Mouse (Mus musculus): Measurements from ENCODE around the gene Ifngr2.

Gene Ifngr2

DNA sequence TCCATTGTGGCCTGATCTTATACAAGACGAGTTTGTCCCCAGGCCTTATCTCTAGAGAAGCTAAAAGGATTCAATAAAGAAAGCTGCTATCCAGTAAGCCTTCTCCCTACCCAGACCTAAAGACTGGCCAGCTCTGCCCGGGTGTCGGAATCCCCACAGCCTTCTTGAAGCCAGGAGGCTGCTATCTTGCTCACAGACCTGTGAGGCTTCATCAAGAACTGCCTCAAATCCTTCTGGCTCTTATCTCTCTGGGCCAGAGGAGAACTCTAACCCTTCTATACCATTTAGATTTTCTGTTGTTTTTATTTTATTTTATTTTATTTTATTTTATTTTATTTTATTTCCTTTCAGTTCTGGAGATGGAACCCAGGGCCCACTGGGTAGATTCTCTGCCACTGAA lies 9.8 kb upstream of the Ifngr2 start:
- no peak for DNase-seq

DNA sequence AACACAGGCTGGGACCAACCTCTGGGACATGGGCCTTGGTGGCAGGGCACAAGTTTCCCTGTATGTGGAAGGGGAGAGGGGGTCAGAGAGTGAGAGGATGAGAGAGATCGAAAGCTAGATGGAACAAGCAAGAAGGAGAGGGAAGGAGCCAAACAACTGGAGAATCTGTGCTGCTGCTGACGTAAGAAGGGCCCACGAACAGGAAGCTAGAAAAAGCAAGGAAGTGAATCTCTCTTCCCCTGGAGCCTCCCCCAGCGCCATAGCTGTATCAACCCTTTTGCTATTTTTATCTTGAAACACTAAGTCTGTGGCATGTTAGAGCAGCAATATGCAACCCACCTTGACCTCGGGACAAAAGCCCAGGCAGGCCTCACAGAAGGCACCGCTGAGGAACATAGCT lies 8.8 kb upstream of the Ifngr2 start:
- DNase-seq: no peak

DNA sequence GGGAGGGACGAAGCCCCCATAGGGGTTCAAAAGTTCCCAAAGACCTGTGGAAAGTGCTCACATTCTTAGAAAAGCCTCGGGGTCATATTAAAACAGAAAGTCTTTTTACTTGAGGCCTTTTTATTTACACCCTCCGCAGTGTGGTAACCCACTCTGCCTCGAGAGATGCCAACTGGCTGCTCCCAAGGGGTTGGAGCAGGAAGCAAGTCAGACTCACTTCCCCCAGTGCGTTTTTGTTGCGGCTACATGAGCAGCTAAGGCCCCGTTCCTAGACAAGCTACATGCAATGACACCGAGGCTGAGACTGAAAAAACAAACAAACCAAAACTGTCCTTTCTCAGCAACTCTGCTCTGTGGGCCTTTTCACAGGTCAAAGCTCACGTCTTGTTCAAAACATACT lies 8.4 kb upstream of the Ifngr2 start:
- DNase-seq: no peak

DNA sequence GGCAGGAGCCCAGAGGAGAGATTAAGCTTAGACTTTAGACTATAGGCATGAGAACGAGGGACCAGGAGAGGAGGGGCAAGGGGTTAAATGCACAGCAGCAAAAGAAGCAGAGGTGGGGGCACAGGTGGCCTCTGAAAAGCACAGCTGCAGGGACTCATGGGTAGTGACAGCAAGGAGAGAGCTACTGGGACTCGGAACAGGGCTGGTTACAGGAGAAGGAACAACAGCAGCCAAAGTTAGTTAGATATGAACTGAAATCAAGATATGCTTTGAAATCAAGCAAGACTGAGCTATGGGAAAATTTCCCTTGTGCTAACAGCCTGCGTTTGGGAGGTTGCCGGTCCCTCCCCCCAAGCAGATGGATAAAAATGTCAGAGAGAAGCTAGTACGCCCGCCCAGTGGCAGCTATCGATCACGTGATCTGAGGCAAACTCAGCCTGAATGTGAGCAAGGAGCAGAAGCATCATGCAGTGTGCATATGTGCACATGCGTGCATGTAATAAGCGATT lies 5.2 kb upstream of the Ifngr2 start:
- no peak for DNase-seq

DNA sequence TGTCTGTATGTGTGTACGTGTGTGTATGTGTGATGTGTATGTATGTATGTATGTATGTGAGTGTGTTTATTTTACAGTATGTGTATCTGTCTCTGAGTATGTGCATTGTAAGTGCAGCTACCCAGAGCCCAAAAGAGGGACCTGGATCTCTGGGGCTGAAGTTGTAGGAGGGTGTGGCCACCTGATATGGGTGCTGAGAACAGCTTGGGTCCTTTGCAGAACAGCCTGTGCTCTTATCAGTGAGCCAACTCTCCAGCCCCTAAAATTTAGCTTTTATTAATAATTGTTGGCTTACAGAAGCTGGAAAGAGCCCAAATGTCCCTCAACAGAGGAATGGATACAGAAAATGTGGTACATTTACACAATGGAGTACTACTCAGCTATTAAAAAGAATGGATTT lies 3.3 kb upstream of the Ifngr2 start:
- no peak for DNase-seq

DNA sequence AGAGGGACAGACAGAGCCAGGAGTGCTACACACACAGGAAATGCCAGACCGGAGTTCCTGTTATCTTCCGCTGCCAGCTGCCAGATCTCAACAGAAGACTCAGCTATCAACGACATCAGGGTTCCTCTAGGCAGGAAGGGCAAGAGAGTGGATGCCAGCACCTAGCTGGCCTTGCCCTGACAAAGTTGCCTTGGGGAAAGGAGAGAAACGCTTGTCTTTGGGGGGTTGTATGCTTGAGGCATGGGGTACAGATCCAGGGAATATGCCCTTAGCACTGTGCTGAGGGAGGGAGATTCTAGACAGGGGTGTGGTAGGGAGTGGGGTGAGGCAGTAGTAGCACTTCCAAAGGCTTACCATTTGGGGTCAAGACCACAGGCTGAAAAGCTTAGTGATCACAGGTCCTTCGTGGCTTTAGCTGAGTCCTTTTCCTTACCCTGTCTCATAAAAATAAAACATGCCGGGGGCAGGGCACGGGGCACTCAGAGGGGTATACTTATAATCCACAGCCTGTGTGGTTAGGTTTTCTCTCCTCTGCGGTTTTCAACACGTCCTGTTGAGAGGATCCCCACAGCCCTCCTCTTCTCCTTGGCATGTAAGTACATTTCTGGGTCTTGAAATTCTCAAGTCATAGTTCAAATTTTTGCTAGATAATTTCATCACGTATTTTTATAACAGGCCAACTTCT lies 1.1 kb upstream of the Ifngr2 start:
- no peak for DNase-seq

DNA sequence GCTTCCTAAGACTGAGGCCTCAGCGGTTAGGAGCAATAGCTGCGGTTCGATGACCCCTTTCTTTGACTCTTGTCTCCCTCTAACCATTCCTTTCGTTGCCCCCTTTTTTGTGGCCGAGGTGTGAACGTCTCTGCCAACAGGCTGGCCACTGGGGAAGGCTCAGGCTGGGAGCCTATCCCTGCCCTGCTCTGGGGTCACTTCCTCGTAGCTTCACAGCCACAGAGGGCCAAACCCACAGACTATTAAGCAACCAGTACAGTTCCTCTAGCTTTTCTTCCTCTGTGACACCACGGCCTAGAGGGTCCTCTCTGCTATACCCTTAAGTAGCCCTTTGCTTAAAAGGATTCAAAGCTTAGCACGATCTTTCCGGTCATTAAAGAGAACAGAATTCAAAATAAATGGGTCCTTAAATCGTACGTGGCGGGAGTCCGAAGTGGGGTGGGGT lies 459 bp upstream of the Ifngr2 start:
- no peak for DNase-seq

DNA sequence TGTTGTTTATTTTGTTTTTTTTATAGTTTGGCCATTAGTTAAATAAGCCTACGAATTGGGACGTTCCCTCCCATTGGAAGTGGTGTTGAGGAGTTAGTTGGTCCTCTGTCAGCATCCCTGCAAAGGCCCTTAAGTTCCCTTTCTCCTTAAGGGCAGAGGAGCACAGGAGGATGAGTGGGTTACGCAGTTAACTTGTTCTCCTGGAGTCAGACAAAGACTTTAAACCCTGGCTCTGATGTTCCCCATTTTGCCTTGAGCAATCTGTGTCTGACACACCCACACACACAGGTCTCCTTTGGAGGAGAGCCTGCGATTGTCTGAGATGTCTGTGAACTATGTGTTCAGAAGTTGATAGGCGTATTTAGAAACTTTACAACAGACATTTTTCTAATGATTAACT lies 1.1 kb downstream of the Ifngr2 start:
- no peak for DNase-seq

DNA sequence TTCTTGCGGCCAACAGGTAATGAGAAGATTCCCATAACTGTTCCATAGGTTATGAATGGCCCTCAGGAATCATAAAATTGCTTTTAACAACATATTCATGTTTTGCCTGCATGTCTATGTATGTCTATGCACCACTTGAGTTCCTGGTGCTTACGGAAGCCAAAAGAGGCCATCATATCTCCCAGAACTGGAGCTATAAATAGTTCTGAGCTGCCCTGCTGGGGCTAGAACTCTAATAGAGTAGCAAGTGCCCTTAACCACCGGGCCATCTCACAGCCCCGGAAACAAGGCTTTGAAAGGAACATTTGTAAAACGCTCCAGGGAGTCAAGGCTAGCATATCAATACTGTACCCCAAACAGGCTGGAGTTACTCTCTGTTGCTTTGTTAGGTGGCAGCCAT lies 1.7 kb downstream of the Ifngr2 start:
- no peak for DNase-seq

DNA sequence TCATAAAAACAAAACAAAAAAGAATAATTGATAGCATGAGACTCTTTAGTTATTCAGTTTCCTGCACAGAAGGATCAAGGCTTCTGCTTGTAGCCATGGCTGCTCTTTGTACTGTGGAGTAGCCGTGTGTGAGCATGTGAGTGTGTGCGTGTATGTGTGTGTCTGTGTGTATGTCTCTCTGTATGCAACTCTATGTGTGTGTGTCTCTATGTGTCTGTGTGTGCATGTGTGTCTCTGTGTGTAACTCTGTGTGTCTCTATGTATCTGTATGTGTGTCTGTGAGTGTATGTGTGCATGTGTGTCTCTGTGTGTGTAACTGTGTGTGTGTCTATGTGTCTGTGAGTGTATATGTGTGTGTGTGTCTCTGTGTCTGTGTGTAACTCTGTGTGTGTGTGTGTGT lies 2.1 kb downstream of the Ifngr2 start:
- DNase-seq: no peak

DNA sequence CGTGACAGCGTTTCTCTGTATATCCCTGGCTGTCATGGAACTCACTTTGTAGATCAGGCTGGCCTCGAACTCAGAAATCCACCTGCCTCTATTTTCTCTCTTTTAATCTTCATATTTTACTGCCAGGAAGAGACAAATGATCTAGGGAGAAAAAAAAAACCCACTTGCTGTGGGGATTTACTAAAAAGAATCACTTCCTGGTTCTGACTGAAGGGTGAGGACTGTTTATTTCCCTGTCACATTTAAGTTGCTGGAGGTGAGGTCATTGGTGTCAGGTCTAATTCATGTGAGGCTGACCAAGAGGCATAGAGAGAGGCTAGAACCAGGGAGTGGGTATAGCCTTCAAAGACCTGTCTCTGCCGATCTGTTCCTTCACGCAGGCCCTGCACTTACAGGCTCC lies 2.7 kb downstream of the Ifngr2 start:
- DNase-seq: no peak

DNA sequence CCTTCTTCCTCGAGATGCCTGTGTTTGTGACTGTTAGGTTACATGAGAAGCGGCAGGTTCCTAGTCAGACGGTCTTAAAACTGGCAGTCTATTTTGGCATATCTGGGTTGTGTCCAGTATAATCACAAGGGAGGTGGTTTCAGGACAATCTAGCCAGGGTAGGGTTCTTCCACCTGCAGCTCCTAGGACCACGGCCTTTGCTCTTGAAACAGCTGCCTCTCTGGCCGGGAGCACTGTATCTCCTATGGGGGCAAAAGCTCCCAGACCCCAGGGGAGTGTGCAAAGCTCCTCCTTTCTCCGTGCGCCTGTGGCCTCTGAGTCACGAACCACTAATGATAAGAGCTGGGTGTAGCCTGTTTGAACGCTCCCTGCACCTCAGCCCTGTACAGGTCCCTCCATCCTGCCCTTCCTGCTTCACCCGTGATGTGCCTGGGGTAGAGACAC lies 4.2 kb downstream of the Ifngr2 start:
- no peak for DNase-seq

DNA sequence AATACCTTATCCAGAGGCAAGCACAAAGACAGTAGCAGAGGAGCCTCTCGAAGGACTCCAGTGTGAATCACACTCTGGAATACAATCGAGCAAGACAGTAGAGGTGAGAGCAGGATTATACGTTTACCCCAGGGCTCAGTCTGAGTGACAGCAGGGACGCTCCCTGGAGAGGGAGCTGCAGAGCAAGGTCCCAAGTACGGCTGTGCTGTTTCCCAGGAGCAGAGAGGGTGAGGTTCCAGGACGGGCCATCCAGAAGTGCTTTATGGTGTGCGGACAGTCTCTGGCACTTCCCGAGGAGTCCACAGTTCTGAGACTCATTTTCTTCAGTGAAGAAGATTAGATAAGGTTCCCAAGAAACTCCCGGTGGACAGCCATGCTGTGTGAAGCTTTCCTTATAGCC lies 5.2 kb downstream of the Ifngr2 start:
- no peak for DNase-seq

DNA sequence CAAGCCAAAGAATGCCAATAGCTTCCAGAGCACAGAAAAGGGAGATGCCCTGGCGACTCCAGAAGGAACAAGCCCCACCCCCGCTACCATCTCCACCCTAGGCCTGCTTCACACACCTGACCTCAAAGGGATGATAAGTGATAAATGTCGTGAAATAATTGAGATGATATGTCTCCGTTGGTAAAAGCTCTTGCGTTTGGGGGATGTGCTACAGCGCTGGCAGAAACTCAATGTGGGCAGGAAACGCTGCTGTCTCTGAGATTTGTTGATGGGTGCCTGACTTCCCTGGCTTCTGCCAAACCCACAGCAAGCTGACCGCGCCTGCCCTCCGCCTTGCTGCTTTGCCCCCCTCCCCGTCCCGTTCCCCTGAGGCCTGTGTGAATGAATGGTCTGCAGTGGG lies 6.8 kb downstream of the Ifngr2 start:
- DNase-seq: peak; percentile 61

DNA sequence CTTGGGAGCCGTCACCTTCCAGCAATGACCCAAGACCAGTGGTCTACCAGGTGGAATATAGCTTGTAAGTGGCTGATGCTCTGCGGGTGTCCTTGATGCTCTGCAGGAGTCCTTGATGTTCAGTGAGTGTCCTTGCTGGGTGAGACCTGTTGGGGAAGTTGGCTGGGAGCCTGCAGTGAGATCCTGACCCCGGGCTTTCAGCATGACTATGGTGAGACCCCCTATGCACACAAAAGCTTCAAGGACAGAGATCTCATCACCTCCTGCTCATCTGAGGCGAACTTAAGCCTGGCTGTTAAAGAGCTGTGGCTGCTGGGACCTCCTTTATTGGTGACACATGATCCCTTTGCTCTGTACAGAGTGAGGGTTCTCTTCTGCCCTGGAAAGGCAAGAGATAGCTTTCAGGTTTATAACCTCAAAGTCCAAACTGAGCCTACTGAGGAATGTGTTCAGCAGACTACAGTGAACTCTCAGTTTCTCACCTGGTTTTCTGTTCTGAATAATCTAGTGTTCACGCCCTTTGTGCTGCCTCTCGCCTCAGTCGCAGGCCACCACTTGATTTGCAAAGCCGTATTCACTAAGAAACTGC lies 8.2 kb downstream of the Ifngr2 start:
- no peak for DNase-seq

DNA sequence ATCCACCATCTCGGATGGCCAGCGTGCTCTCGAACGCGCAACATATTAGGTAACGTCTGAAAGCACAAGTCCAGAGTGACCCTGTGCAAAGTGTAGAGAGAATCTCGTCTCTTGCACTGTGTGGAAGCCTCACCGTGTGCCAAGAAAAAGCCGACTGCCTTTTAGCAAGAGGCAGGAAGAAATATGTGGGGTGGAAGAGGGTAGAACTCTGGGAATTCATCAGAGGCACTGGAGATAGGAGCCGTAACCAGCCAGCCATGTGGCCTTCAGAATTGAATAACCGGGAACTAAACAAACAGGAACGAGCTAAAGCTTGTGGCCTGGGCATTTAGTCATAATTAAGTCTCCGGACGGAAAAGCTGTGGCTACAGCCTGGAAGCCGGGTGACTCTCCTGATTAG lies 9.8 kb downstream of the Ifngr2 start:
- DNase-seq: no peak

DNA sequence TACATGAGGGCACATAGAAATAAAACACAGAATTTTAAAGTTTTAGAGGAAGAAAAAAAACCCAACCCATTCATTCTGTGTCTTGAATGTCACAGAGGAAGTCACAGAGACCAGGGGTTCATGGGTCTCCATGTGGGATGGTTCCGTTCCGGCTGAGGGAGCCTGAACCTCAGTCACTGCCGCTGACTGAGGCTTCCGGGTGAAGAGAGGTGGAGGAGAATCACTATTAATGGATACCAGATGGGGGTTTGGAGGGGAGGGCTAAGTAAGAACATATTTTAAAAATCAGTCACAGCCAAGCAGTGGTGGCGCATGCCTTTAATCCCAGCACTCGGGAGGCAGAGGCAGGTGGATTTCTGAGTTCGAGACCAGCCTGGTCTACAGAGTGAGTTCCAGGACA lies 10.3 kb downstream of the Ifngr2 start:
- no peak for DNase-seq

DNA sequence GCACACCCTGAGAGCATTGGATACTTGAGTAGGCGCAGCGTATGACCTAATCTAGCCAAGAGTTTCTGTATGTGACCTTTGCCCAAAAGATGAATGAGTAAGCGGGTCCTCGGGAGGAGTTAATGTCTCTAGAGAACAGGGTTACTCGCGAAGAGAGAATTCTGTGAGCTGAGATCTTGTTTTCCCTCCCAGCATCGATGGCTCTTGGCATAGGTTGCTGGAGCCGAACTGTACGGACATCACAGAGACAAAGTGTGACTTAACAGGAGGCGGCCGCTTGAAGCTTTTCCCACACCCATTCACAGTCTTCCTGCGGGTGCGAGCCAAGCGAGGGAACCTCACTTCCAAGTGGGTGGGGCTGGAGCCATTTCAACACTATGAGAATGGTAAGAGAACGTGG lies 10.8 kb downstream of the Ifngr2 start:
- no peak for DNase-seq

DNA sequence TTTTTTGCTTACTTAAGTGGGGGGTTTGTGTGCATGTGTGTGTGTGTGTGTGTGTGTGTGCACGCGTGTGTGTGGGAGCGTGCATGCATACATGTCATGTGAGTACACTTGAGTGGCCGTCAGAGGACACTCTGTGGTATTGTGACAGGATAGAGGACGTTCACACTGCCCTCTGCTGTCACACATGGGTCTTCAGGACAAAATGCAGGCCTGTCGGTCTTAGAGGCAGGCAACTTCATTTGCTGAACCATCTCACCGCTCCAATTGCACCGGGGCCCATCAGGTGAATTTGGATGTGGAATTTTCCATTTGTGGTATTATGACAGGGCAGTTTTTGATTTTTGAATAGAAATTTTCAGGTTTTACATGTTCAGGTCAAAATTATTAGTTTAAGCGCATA lies 14.2 kb downstream of the Ifngr2 start:
- DNase-seq: no peak

DNA sequence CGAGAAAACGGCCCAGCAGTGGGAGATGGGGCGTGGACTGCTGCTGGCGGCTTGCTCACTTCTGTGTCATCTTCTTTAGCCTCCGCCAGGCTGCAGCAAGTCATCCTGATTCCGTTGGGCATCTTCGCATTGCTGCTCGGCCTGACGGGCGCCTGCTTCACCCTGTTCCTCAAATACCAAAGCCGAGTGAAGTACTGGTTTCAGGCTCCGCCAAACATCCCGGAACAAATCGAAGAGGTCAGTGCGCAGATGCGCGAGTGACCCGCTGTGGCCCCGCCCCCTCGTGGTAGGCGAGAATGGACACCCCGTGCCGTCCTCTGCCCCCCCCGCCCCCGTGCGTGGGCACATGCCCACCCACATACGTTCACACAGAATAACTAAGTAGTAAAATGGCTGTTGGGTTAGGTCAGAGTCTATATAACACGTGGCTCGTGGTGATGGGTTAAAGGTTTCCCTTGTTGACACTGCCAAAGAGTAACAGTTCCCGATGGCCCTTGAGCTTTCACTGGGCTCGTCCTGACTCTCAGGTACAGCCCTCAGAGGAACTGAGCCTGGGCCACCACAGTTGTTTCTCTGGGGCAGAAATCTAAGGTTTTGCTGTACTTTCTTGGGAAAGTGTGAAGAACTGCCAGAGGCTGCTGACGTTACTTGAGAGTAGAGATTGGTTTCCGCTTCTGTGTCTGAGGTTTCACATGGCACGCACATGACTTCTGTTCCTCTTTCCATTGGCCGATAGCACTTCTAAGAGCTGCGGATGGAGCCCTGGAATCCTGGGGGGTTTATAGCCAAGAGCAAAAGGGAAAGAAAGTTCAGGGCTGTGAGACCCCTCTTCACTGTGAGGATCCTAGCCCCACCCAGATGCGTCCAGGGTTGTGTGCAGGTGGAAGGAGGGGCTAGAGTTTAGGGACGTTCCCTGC lies 14.9 kb downstream of the Ifngr2 start:
- no peak for DNase-seq

DNA sequence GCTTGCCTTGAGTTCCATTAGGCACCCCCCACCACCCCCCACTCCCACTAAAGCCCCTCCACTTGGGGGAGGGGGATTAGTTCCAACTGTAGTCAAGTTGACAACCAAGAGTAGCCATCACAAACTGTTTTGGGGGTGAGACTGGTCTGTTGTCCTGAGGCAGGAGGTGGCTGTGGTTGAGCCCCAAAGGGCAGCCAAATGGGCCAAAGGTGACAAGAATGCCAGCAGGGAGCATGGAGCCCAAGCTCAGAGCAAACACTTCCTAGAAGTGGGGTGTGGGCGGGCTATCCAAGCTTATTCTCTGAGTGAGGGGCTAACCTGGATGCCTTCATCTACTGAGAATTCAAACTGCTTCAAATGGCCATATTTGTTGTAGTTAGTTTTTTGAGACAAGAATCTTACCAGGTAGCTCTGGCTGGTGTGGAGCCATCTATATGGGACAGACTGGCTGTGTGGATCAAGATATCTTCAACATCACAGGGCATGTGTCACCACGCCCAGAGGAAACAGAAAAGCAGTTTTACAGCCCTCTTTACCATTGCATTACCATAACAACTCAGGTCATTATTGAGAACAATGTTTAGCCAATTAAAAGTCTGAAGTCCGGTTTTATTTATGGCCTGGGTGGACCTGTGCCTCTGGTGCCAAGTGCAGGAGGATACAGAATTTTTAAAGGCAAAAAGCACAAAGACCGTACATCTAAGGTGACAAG lies 17.9 kb downstream of the Ifngr2 start:
- no peak for DNase-seq

DNA sequence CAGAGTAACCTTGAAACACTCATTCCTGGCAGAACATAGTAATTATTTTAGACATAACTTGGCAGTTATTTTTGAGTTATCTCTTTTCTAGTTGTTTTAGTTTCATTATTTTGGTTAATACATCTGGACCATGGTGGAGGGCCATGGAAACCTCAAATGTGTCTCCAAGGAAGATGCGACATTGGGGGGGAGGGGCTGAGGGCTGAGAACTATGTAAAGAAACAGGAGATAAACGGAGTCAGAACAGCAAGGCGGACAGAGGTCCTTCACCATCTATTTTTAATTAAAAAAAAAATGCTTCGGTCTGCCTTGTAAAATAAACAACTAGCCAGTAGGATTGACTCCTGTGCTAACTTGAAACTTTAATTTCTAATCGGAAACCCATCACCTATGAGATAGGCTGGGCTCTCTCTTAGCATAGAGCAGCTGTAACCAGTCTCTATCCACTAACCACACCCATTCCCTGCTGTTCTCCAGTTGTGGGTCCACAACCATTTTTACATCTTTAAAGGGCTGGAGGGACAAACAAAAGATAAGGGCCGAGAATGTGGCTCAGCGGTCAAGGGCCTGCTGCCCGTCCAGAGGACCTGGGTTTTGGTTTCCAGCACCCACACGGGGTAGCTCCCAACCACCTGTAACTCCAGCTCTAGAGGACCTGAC lies 18.6 kb downstream of the Ifngr2 start:
- no peak for DNase-seq

DNA sequence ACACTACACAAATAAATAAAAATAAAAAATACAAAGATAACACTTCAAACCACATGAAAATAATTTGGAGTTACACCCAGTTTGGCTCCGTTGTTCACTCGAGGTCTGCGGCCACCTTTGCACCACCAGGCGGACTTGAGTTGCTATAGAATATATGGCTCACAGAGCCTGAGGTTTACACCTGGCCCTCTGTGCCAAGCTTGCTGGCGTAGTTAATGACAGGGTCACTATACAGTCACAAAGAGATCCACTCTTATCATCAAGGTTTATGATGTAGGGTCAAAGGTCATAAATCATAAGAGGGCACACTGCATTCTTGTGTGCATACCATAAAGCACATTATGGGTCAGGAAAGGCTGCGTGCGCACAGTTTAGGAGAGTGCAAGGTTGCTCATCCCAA lies 19.1 kb downstream of the Ifngr2 start:
- no peak for DNase-seq
